Mouse (Mus musculus): ENCODE results near the gene Pi4k2b. TPM values are rescaled to one million over a fixed set of nuclear protein-coding genes. Genes with fewer than 3 reads are reported as not detected.

The Pi4k2b gene
- polyA plus RNA-seq, 1 experiment: not detected

DNA sequence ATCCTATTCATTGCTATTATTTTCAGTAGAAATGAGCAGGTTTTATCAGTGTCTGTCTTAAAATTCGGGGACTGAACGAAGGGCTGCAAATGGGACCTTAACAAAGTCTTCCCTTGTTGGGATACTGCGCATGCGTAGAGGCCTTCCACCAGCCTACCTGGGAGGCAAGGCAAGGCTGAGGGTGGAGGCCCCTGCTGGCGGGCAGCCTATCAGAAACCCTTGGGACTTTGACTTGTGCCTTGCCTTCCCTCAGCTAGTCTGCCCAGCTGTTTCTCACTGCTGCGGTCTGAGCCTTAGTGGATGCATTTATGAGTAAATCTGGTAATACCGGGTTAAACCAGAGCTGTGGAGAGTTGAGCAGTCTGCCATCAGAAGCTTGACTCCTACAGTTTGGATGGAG lies 71.9 kb downstream of the Pi4k2b start:
- Histone ChIP-seq H3K4me1 (ENCODE audit: control insufficient read depth, insufficient read depth, low read length) (peaks cover 2% of the 10 kb centered on the region; the same call in 1 of the 2 replicates), H3K4me3 (ENCODE audit: insufficient read depth, low read depth, low read length) (no peak overlapping the region), H3K27ac (ENCODE audit: insufficient read depth, low read depth, low read length) (no peak overlapping the region)
- TF ChIP-seq POLR2A (IDR thresholded peaks at IDR 0.05; ENCODE audit: insufficient read depth, low read depth, low read length) (no peak), CTCF (IDR thresholded peaks at IDR 0.05; ENCODE audit: insufficient read depth, low read depth, low read length) (no peak)
- WGBS: 96% methylated on average over 7 of the region's 7 CpGs

DNA sequence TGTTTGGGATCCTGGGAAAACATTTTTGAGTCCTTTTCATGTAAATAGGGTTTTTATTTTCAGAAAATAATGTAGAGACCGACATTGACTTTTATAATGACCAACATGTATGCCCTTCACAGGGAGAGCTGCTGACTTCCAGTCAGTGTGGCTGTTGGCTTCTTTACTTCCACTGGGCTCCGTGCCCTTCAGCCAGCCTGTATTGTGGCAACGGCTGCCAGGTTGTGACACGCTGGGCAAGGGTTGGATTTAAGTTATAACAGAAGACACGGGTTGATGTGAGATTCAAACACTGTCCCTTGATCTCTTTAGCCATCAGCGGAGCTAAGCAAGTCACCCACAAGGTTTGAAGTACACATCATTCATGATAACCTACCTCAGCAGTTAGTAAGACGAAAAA lies 77.3 kb downstream of the Pi4k2b start:
- no peak overlapping the region for H3K4me3 ChIP-seq (ENCODE audit: insufficient read depth, low read depth, low read length)
- TF ChIP-seq POLR2A (IDR thresholded peaks at IDR 0.05; ENCODE audit: insufficient read depth, low read depth, low read length) (no peak), CTCF (IDR thresholded peaks at IDR 0.05; ENCODE audit: insufficient read depth, low read depth, low read length) (no peak)
- H3K4me1 ChIP-seq (ENCODE audit: control insufficient read depth, insufficient read depth, low read length): no peaks in the 10 kb centered on the region
- 84% methylated on average over 7 of the region's 7 CpGs for WGBS
- H3K27ac ChIP-seq (ENCODE audit: insufficient read depth, low read depth, low read length): no peak overlapping the region

Other genes starting within 250 kb of the Pi4k2b start
- not detected in 2 replicates for gene Lgi2, start 175.1 kb upstream of the Pi4k2b start, polyA plus RNA-seq (2012; ENCODE audit: insufficient read depth, insufficient read length, low replicate concordance, missing spikeins)
- gene Sepsecs, start 71.9 kb upstream of the Pi4k2b start, polyA plus RNA-seq (2012; ENCODE audit: insufficient read depth, insufficient read length, low replicate concordance, missing spikeins): not detected in 2 replicates
- not detected in 2 replicates for gene Zcchc4, start 33.8 kb downstream of the Pi4k2b start, polyA plus RNA-seq (2012; ENCODE audit: insufficient read depth, insufficient read length, low replicate concordance, missing spikeins)
- gene Anapc4, start 92.4 kb downstream of the Pi4k2b start, polyA plus RNA-seq (2012; ENCODE audit: insufficient read depth, insufficient read length, low replicate concordance, missing spikeins): not detected in 2 replicates

Measured in olfactory bulb, adult 2 months (tissue).